Mouse (Mus musculus) right cerebral cortex, postnatal 14 days (tissue): ENCODE measurements around the gene Zbtb48.

Experiments used
- DNase-seq: peaks from one replicate; pipeline ENCODE4 v3.0.0; 2022

Gene Zbtb48

GRCm38 (mm10) chr4:152028456-152028855 is 985 bp upstream of the Zbtb48 start:
- no peak for DNase-seq

DNA sequence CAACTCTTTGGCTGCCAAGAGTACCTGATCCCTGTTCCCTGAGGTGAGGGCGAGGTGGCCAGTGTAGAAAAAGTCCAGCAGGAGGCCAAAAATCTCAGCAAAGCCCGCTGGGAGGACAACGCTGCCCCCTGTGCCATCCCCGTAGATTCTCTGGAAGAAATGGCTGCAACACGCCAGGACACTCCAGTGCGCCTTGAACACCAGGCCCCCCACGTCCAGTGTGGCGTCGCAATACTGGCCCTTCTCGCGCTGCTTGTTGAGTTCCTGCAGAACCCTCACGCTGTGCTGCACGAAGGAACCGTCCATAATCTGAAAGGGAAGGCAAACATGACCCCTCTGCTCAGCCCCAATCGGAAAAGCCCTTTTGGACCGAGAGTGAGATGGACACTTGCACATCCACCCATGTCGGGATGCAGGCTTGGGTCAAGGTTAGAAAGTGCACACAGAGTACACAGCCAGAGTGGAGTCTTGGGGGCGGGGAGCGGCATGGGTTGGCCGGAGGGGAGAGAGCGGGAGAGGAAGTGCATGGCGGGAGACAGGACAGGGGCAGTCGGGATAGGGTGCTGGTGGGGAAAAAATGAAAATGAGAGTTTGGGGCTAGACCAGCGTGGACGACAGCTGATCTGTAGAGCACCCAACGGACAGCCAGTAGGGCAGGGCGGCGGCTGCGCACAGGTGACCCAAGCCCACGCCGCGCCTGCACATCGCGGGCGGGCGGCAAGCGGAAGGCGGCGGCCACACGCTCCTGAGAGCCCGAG is 541 bp downstream of the Zbtb48 start:
- DNase-seq, result no peak

DNA sequence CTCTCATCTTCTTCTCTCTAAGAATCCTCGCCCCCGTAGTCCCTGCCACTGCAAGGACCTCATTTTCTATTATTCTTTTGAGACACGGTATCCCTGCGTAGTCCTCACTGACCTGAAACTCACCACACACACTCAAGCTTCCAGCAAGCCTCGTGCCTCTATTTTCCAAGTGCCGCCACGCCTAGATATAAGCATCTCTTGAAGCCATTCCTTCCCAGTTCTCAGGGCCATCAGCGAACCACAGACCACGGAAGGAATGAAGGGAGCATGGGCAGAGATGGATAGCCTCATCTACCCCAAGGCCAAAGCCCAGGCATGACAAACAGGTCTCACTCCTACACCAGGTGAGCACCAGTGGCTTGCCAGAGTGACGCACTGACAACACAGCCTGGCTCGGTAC is 2.9 kb downstream of the Zbtb48 start:
- DNase-seq, result no peak

DNA sequence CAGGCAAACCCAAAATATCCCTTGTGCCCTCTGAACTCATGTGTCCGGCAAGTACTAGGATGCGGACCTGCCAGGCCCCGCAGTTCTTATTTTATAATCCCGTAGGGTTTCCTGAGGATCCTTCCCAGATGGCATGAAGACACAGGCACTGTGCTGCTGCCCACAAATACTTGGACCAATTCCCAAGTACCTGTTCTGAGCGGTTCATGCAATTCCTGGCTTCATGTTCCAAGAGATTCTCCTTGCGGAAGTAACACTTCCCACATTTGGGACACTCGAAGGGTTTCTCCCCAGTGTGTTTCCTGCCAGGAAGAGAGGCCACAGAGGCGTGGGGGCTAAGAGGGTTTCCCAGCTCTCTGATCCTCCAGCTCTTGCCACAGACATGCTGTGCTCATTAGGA is 5.0 kb downstream of the Zbtb48 start:
- no peak for DNase-seq

DNA sequence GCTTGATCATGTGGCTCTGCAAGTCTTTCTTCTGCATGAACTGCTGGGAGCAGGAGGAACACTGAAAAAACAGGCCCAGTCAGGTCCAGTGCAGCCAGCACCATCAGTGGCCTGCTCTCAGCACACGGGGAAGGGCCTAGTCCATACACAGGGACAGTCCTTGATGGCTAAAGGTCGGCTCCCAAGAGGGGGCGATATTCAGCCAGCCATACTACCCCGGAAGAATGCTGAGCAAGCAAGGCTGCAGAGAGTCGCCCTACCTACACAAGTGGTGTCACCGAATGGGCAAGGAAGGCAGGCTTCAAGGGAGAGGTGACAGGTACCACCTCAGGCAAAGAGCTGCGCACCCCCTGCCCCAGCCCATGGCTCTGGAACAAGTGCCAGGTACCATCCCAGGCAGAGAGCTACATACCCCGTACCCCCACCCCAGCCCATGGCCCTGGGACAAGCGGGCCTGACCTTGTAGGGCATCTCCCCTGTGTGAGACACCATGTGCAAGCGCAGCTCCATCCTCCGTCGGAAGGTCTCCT is 5.8 kb downstream of the Zbtb48 start:
- no peak for DNase-seq

DNA sequence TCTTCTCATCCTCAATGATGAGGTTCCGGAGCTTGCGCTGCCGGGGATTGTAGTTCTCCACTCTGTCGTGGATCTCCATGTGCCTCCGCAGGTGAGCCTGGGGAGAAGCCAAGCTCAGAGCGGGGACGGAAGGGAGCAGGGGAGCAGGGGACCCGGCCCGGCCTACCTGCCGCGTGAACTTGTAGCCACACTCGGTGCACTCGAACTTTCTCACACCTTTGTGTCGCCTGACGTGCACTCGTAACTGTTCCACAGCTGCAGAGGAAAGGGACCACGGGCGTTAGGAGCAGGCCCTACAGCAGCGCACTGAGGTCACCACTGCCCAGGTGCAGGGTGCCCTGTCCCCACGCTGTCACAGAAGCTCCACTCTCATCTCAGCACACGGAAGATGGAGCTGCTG is 7.4 kb downstream of the Zbtb48 start:
- no peak for DNase-seq

DNA sequence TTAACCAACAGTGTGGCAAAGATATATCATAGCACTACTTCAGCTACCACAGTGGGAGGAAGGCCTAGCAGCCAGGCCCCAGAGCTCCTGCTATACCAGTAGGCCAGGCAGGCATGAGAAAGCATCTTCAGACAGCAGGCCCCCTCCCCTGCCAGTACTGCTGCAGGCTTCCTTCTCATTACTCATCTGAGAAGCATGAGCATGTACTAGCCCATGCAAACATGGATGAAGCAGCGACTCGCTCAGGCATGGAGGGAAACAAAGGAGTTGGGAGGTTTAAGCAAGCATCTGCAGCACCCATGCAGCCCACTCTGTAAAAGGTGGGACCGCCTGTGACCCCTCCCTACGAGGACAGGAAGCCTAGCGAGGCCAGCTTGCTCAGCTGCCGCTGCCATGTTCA is 8.4 kb downstream of the Zbtb48 start:
- DNase-seq, result no peak

DNA sequence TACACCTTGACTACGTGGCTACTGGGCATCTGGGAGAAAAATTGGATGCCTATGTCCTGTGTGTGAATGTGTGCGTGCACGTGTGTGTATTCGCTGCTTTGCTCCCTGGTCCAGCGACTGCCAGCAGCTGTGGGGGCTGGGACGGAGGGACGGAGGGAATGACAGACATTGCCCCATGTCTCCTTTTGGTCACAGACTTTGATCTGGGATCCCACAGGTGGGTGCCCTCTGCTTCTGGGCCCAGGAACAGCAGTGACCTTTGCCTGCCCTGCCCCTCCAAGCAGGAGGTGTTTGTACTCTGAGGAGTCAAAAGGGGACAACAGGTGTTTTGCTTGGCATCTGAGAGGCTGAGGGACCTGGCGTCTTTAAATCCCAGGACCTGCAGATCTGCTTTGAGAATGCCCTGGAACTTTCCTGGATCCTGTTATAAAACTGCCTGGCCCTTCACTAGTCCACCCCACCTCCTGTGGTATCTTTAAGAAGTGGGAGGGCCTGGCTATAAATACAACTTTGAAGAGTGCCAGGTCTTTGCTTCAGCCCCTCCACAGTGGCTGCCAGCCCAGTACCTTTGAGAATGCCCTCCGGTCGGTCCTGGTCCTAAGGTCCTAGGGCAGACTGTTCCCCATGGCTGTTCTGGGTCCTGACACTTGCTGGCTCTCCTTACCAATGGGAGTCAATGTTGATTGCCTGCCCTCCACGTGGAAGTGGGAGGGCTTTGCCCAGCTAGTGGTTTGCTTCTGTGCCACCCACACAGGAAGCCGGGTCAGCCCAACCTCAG is 14.2 kb downstream of the Zbtb48 start:
- no peak for DNase-seq

- DNase-seq, result no peak
Measured at GRCm38 (mm10) chr4:152012109-152012508, 15.4 kb downstream of the Zbtb48 start.

DNA sequence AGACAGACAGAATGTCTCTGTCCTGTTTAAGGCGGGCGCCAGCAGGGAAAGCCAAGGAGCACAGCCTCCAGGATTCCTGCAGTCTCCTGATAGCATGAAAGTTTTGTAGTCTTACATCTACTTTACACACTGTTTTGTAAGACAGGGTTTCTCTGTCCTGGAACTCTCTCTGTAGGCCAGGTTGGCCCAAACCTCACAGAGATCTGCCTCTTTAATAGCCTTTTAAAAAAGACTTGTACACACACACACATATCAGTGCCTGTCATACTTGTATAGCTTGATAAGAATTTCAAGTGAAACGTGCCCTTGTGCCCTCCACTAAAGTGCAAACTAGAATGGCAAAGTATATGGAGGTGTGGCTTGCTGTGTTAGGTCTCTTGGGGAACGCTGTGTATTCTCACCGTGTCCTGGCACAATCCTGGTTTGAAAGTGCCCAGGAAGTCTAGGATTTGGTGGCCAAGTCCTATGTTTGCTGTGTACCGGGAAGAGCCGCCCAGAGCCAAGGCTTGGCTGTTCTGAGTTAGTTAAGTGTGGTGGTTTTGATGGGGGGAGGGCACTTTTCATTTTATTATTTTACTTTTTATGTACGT is 16.2 kb downstream of the Zbtb48 start:
- no peak for DNase-seq

GRCm38 (mm10) chr4:152010707-152011134 is 16.8 kb downstream of the Zbtb48 start:
- no peak for DNase-seq

DNA sequence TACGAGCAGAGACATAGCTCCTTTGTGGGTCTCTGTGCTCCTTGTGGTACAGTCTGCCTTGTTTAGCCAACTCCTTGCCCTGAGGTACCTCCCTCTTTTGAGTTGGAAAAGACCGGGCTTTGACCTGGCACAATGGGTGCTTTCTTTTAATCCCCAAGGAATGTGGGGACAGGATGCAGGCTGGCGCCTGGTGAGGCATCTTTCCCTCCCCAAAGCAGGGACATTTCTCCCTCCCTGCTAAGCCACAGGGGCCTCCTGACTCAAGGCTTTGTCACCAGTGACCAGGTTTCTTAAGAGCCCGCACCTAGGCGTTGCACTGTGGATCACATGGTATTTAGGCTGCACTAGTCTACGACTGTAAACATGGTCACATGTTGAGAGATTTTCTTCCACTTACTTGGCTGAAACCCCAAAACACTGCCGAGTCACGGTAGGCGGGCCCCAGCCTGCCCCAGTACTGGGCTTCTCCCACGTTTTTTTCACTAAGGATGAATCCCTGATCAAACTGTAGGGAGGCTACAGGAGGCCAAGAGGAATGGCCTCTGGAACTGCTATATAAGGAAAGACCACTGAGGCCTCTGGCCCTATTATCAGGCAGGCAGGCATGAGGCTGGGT is 17.3 kb downstream of the Zbtb48 start:
- DNase-seq, result no peak

DNA sequence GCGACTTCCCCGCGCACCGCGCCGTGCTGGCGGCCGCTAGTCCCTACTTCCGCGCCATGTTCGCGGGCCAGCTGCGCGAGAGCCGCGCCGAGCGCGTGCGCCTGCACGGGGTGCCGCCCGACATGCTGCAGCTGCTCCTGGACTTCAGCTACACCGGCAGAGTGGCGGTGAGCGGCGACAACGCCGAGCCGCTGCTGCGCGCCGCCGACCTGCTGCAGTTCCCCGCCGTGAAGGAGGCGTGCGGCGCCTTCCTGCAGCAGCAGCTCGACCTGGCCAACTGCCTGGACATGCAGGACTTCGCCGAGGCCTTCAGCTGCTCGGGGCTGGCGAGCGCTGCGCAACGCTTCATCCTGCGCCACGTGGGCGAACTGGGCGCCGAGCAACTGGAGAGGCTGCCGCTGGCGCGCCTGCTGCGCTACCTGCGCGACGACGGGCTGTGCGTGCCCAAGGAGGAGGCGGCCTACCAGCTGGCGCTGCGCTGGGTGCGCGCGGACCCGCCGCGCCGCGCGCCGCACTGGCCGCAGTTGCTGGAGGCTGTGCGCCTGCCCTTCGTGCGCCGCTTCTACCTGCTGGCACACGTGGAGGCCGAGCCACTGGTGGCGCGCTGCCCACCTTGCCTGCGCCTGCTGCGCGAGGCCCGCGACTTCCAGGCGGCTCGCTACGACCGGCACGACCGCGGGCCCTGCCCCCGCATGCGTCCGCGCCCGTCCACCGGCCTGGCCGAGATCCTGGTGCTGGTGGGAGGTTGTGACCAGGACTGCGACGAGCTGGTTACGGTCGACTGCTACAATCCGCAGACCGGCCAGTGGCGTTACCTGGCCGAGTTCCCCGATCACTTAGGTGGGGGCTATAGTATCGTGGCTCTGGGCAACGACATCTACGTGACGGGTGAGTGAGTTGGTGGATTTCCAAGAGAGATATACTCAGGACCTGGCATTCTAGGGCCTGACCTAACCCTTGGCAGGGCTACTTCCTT is 18.1 kb downstream of the Zbtb48 start:
- DNase-seq, result peak; percentile 78

GRCm38 (mm10) chr4:152008622-152009075 is 18.8 kb downstream of the Zbtb48 start, which contains the start of gene Klhl21:
Gene Klhl21 (plus strand): TSS chr4:152008803.
- DNase-seq, result peak; percentile 91

DNA sequence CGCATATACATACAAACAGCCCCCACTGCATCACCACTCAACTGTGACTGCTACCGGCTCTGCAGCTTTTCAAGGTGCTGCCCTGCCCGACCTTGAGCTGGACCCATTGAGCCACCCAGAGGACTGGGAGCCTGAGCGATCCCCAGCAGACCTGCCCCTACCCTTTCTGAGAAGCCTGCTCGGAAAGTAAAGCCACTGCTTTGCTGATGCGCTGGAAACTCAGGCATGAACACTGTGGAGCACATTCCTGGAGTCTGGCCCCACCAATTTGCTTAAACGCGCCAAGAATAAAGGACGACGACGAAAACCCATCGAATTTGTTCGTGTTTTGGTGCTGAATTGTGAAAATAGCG is 19.3 kb downstream of the Zbtb48 start:
- no peak for DNase-seq

DNA sequence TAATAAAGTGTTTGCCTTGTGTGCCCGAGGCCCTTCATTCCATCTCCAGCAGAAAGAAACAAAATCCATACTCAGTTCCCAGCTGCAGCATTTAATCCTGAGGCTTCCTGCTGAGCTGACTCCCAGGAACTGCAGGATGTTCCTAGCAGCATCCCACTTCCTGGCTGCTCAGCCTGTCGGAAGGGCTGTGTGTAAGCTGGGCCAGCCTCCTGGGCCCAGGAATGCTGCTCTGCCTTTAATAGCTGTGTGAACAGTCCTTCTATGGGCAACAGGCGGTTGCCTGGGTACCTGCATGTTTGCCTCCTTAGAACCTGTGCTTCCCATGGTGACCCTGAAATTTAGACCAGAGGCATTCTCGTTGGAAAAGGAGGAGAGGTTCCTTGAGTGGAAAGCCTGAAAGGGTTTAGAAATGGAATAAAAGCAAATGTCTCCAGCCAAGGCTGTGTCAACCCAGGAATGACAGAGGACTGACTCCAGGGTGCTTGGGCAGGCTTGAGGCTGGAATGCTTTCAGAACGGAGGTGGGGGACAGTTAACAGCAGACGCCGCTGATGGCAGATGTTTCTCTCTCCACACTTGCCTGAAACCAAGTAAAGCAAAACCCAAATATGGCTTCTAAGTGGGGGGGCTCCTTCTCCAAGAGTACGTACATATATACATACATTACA is 19.9 kb downstream of the Zbtb48 start:
- no peak for DNase-seq

DNA sequence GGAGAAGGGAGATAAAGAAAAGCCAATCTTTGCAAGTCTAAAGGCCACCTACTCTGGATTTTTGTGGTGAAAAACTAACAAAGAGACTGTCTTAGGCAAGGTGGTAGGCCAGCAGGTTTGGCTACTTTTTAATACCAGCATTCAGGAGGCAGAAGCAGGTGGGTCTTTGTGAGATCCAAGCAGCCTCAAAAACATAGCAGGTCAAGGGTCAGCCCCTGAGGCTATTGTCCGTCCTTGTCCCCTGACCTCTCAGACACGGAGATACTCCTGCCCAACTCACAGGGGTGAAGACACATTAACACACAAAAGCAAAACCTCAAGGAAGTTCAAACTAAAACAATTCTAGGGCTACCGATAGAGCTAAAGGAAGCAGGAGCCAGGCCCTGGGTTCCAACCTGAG is 20.7 kb downstream of the Zbtb48 start:
- DNase-seq, result no peak

GRCm38 (mm10) chr4:152006137-152006536 is 21.3 kb downstream of the Zbtb48 start:
- no peak for DNase-seq

- no peak for DNase-seq
Measured at GRCm38 (mm10) chr4:152002063-152002462, 25.4 kb downstream of the Zbtb48 start.

GRCm38 (mm10) chr4:152001335-152001734 is 26.1 kb downstream of the Zbtb48 start:
- no peak for DNase-seq

DNA sequence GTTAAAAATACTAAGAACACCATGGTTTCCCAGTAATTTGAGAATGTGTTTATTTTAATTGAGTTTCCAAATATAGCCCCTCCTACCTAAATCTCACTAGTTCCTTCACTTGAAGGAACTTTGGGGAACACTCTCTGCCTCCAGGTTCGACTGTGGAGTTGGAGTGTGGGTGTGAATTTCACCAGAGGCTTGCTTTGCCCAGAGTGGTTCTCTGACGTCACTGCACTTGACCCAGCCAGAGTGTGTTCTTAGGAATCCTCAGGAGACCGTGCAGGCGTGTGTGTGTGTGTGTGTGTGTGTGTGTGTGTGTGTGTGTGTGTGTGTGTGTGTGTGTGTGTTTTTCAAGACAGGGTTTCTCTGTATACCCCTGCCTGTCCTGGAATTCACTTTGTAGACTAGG is 26.6 kb downstream of the Zbtb48 start:
- DNase-seq, result no peak
